Mouse (Mus musculus) testis, adult 2 months (tissue): ENCODE data around the gene Pls1. TPM values are rescaled to one million over a fixed set of nuclear protein-coding genes. Genes with fewer than 3 reads are reported as not detected.

ENCODE experiments used
- H3K27ac ChIP-seq: fragments of 200-500 bp; 2 replicates; pipeline ENCODE4 v1.5.1; 2012; ENCODE audit warnings: low read depth, low read length; ENCODE audit not compliant: control insufficient read depth, insufficient read depth
- H3K27me3 ChIP-seq: fragments of 200-500 bp; 2 replicates; pipeline ENCODE4 v1.6.1; 2012; ENCODE audit warnings: mild to moderate bottlenecking, low read length, moderate library complexity; ENCODE audit not compliant: control insufficient read depth, insufficient read depth
- H3K36me3 ChIP-seq: fragments of 200-500 bp; 2 replicates; pipeline ENCODE4 v1.6.1; 2012; ENCODE audit warnings: mild to moderate bottlenecking, low read length; ENCODE audit not compliant: control insufficient read depth, insufficient read depth
- H3K4me1 ChIP-seq: fragments of 200-500 bp; 2 replicates; pipeline ENCODE4 v1.6.1; 2012; ENCODE audit warnings: low read length; ENCODE audit not compliant: control insufficient read depth, insufficient read depth
- H3K4me3 ChIP-seq: fragments of 200-500 bp; 2 replicates; pipeline ENCODE4 v1.5.1; 2012; ENCODE audit warnings: low read depth, mild to moderate bottlenecking, low read length, moderate library complexity, mixed read lengths; ENCODE audit not compliant: control insufficient read depth
- CTCF ChIP-seq: fragments of 200-500 bp; IDR thresholded peaks from 2 replicates; pipeline ENCODE4 v1.5.1; 2012; ENCODE audit warnings: low read depth, mild to moderate bottlenecking, inconsistent platforms, low read length, moderate library complexity; ENCODE audit not compliant: control insufficient read depth, insufficient read depth, insufficient replicate concordance
- POLR2A ChIP-seq: fragments of 200-500 bp; IDR thresholded peaks from 2 replicates; pipeline ENCODE4 v1.6.1; 2012; ENCODE audit warnings: low read depth, mild to moderate bottlenecking, inconsistent platforms, low read length, moderate library complexity; ENCODE audit not compliant: control insufficient read depth
- polyA plus RNA-seq: library from polyadenylated mRNA; depleted of rRNA; stranded (reverse); fragments of >200 nt; gene quantifications from 2 replicates; pipeline ENCODE4 v1.2.3, GENCODE M21; 2012; rRNA removed

Pls1 gene
- polyA plus RNA-seq, 1 experiment: 0.70 TPM

DNA sequence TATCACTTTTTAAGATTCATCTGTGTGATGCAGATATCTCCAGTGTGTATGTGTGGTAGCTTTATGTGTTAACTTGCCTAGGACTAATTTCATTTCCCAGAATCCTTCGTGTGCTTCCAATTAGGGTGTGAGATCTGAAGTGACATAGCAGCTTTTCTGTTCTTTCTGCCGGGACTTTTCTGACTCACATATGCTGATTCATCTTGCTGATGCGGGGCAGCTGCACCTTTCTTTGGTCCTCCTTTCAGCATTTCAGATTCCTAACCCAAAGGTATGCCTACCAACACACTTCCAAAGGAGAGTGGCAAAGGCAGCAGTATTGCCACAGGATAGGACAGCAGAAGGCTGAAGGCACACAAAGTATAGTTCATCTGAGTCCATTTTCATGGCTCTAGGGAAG is 141.0 kb downstream of the Pls1 start:
- Histone ChIP-seq H3K27ac (no peak overlapping the region), H3K4me3 (no peak overlapping the region), H3K4me1 (no peaks in the 10 kb centered on the region), H3K36me3 (no peaks in the 10 kb centered on the region; the same call in 1 of the 2 replicates), H3K27me3 (no peaks in the 10 kb centered on the region)
- no peak for TF ChIP-seq POLR2A
- no peak for TF ChIP-seq CTCF

Other genes starting within 250 kb of the Pls1 start
- 0.30 and 0.37 TPM in 2 replicates for gene Pcolce2, start 207.7 kb downstream of the Pls1 start, polyA plus RNA-seq
- 2.3 and 2.5 TPM in 2 replicates for gene Trpc1, start 94.9 kb downstream of the Pls1 start, polyA plus RNA-seq
- 27.0 and 36.0 TPM in 2 replicates for gene Atr, start 12.3 kb upstream of the Pls1 start, polyA plus RNA-seq
- gene Xrn1, start 109.4 kb upstream of the Pls1 start, polyA plus RNA-seq: 2.5 and 2.7 TPM in 2 replicates